In the genomic region with DNA sequence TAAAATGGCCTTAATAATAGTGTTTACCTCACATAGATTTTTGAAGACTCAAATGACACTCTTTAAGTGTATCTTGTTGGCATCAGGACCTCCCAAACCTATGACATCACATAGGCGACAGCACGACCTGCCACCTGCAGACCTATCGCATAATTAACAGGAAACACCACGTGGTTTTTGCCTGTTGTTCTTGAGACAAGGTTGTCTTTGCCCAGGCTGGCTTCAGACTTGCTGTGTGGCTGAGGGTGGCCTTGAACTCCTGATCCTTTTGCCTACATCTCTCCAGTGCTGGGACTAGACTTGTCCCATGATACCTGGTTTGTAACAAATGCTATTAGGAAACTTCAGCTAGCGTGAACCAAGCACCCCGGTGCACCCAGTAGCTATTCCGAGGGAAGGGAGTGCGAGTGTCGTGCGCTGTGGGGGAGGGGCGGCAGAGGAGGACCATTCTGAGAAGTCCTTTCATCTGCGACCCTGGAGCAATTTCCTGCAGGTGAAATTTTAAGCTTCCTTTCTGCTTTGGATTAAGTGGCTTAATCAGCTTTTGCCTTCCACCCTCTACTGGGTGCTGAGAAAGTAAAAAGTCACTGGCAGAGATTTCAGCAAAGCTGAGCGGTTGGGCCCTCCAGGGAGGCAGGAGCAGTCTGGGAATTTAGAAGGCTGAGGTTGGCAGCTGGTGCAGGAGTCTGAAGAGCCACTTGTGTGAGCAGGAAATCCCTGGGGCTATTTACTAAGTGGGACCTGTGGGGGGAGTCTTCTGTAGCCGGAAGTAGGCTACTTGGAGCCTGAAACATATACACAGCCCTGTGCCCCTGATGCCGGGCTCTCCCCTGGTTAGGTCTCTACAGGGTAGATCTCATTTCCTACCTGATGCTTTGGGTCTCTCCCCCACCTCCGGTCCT, we compare ENCODE assay signal across 12 mouse cellular contexts.
DNase-seq lines count a peak whose midpoint lies in the region; ATAC-seq and TF ChIP-seq lines count a peak whose summit lies in the region.
"Had no signal": no experiment of that assay in that cellular context is flagged by ENCODE, and none has a peak within 500 bp of the region (broad histone marks: within the 10 kb centered on the region; RNA-seq: fewer than 3 reads in every experiment).

No protein-coding gene starts in this region.

- no peak overlapping the region for H3K4me2 ChIP-seq in forebrain, postnatal 0 days (ENCODE audit: low read depth)
- no peak overlapping the region for H3K4me2 ChIP-seq in forebrain, embryonic 12.5 days
- no peak overlapping the region for H3K4me2 ChIP-seq in midbrain, embryonic 16.5 days (ENCODE audit: low read length)
- H3K4me2 ChIP-seq: embryonic facial prominence, embryonic 15.5 days had no signal

- no peaks in the 10 kb centered on the region for H3K9me3 ChIP-seq in forebrain, postnatal 0 days (ENCODE audit: low read length)
- H3K9me3 ChIP-seq in forebrain, embryonic 12.5 days, result no peaks in the 10 kb centered on the region
- H3K9me3 ChIP-seq in midbrain, embryonic 16.5 days (replicated peaks; ENCODE audit: control insufficient read depth, low read length, poor library complexity, severe bottlenecking), result no peaks in the 10 kb centered on the region
- H3K9me3 ChIP-seq in midbrain, embryonic 10.5 days (replicated peaks), result no peaks in the 10 kb centered on the region
- H3K9me3 ChIP-seq: embryonic facial prominence, embryonic 15.5 days had no signal

- WGBS in forebrain, postnatal 0 days, result 20% methylated on average over 16 of the region's 16 CpGs
- 13% methylated on average over 16 of the region's 16 CpGs for WGBS in forebrain, embryonic 12.5 days
- WGBS in midbrain, embryonic 16.5 days, result 14% methylated on average over 16 of the region's 16 CpGs
- 14% methylated on average over 16 of the region's 16 CpGs for WGBS in midbrain, embryonic 10.5 days

- no peaks in the 10 kb centered on the region for H3K27me3 ChIP-seq in forebrain, postnatal 0 days (ENCODE audit: insufficient read depth, low read length)
- peaks cover 15% of the 10 kb centered on the region; the same call in 1 of the 2 replicates for H3K27me3 ChIP-seq in forebrain, embryonic 12.5 days
- no peaks in the 10 kb centered on the region; the same call in 1 of the 2 replicates for H3K27me3 ChIP-seq in midbrain, embryonic 16.5 days (ENCODE audit: control insufficient read depth, insufficient read depth, low read depth, low read length)
- H3K27me3 ChIP-seq in midbrain, embryonic 10.5 days (ENCODE audit: low read depth, poor library complexity, severe bottlenecking), result peaks cover 24% of the 10 kb centered on the region
- H3K27me3 ChIP-seq: embryonic facial prominence, embryonic 15.5 days had no signal

- DNase-seq in forebrain, postnatal 0 days, result no peak
- no peak for DNase-seq in midbrain, embryonic 10.5 days (ENCODE audit: low spot score)
- DNase-seq in kidney, postnatal 4 days, result peak; percentile 59 to 70
- peak; percentile 58 to 80 for DNase-seq in lung, postnatal 4 days
- no peak for DNase-seq in cerebellum, adult 18-20 months
- DNase-seq: heart, postnatal 10 days; right cerebral cortex, adult 18-20 months had no signal

- H3K4me3 ChIP-seq in forebrain, postnatal 0 days (ENCODE audit: low read depth, low read length), result no peak overlapping the region
- H3K4me3 ChIP-seq in forebrain, embryonic 12.5 days (replicated peaks), result no peak overlapping the region
- no peak overlapping the region for H3K4me3 ChIP-seq in midbrain, embryonic 16.5 days (ENCODE audit: low read depth, low read length)
- H3K4me3 ChIP-seq in midbrain, embryonic 10.5 days, result no peak overlapping the region
- H3K4me3 ChIP-seq: embryonic facial prominence, embryonic 15.5 days had no signal

- no peaks in the 10 kb centered on the region for H3K4me1 ChIP-seq in forebrain, postnatal 0 days (ENCODE audit: insufficient read depth)
- peaks cover 7% of the 10 kb centered on the region for H3K4me1 ChIP-seq in forebrain, embryonic 12.5 days
- peaks cover 4% of the 10 kb centered on the region; the same call in 1 of the 2 replicates for H3K4me1 ChIP-seq in midbrain, embryonic 16.5 days (ENCODE audit: control insufficient read depth, insufficient read depth, low read length)
- peaks cover 50% of the 10 kb centered on the region for H3K4me1 ChIP-seq in midbrain, embryonic 10.5 days

- ATAC-seq in forebrain, postnatal 0 days, result 0 out of 2 replicates have a peak, but pooled peaks have one; percentile 5
- ATAC-seq in forebrain, embryonic 12.5 days (ENCODE audit: low FRiP score), result no peak
- 0 out of 2 replicates have a peak, but pooled peaks have one; percentile 33 for ATAC-seq in midbrain, embryonic 16.5 days
- no peak for ATAC-seq in CD4-positive, CD25-positive, alpha-beta regulatory T cell, adult 4 months

- no peak for TF ChIP-seq CTCF in forebrain, postnatal 0 days (IDR thresholded peaks at IDR 0.05; ENCODE audit: low read depth)

- no peak overlapping the region for H3K27ac ChIP-seq in forebrain, postnatal 0 days (ENCODE audit: low read depth, low read length)
- no peak overlapping the region for H3K27ac ChIP-seq in forebrain, embryonic 12.5 days
- no peak overlapping the region for H3K27ac ChIP-seq in midbrain, embryonic 16.5 days (ENCODE audit: low read length)
- no peak overlapping the region; the same call in 1 of the 2 replicates for H3K27ac ChIP-seq in midbrain, embryonic 10.5 days (replicated peaks)
- H3K27ac ChIP-seq: embryonic facial prominence, embryonic 15.5 days; macrophage had no signal

- H3K36me3 ChIP-seq in forebrain, postnatal 0 days (ENCODE audit: insufficient read depth), result peaks cover 4% of the 10 kb centered on the region
- no peaks in the 10 kb centered on the region for H3K36me3 ChIP-seq in forebrain, embryonic 12.5 days (replicated peaks)
- H3K36me3 ChIP-seq in midbrain, embryonic 16.5 days (ENCODE audit: control insufficient read depth, insufficient read depth, low read length), result peaks cover 2% of the 10 kb centered on the region; the same call in 1 of the 2 replicates
- H3K36me3 ChIP-seq in midbrain, embryonic 10.5 days, result no peaks in the 10 kb centered on the region
- H3K36me3 ChIP-seq: embryonic facial prominence, embryonic 15.5 days had no signal

- no peak overlapping the region for H3K9ac ChIP-seq in forebrain, postnatal 0 days
- no peak overlapping the region for H3K9ac ChIP-seq in forebrain, embryonic 12.5 days
- H3K9ac ChIP-seq in midbrain, embryonic 16.5 days (ENCODE audit: low read depth, low read length), result no peak overlapping the region
- H3K9ac ChIP-seq: embryonic facial prominence, embryonic 15.5 days had no signal

Comparison
In these comparisons a context has a peak if more than half of its experiments do, and no peak if none do; other contexts are left out.
1. ATAC-seq: peak in forebrain, postnatal 0 days (single experiment) and midbrain, embryonic 16.5 days (single experiment); none in forebrain, embryonic 12.5 days (single experiment) and CD4-positive, CD25-positive, alpha-beta regulatory T cell, adult 4 months (single experiment).
2. DNase-seq: peak in kidney, postnatal 4 days (2 of 2) and lung, postnatal 4 days (2 of 2); none in forebrain, postnatal 0 days (single experiment), midbrain, embryonic 10.5 days (single experiment) and cerebellum, adult 18-20 months (0 of 2).